Mouse (Mus musculus) inflammation-experienced regulatory T-cells, adult 6 months (primary cell): ENCODE results near the gene Ankrd34a. TPM values are rescaled to one million over a fixed set of nuclear protein-coding genes. Genes with fewer than 3 reads are reported as not detected.
"Not testable (repeated sequence)": the region's sequence is repeated elsewhere in the genome, so short reads cannot be mapped to it uniquely, and the experiment has no call there.

Experiments
- ATAC-seq: one replicate; pipeline ENCODE4 v1.8.0; 2017
- polyA plus RNA-seq, 3 experiments: library from polyadenylated mRNA; unstranded; fragments of 100-300 nt; shearing (Covaris generic); gene quantifications; one replicate each; pipeline ENCODE4 v1.2.1; 2017

The Ankrd34a gene
- polyA plus RNA-seq, 3 experiments from 2014 or later = 0.17 TPM; not detected in 2

DNA sequence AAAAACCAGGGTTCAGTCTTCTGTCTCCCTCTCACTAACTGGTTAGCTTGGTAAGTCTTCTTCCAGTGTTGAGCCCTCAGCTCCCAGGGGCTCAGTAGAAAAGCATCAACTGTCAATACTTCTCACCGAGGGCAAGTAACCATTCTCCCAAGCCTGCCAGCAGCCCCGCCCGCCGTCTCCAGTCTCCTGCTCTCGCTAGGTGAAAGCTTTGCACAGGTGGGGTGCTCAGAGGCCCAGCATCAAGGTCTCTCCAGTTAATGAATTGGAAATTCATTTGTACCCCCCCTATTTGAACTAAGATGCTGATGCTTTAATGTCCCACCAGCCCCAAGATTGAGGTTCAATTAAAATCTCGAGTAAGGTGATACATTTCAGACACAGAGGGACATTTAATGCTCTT lies 15.3 kb upstream of the Ankrd34a start:
- ATAC-seq = no peak

DNA sequence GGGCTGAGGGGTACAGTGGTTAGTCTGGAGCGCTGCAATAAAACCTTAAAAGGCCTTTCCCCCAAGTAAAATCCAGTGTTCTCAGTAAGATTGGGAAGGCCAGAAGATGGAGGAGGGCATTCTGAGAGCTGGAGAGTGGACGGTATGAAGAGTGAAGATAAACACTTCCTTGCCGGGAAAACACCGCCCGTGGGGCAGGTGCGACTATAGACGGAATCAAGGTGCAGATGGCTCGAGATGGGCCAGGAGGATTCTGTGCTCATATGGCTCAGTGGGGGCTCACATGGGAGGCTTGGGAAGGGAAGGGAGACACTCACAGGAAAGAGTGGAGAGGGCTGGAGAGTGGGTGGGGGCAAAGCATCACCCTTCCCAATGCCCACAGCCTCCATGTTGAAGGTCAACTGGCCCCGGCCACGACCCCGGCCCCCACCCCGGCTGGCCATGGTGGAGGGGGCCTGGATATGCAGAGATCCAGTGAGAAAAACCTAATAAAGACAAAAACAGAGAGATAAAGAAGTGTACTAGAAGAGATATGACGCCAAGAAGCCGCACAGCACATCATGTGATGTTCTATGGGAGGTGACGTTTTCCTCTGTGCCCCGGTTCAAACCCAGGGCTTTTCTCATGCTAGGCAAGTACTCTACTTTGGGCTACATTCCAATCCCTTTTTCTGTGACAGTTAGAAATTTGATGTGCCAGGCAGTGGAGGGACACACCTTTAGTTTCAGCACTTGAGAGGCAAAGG lies 14.5 kb upstream of the Ankrd34a start:
- ATAC-seq = no peak

GRCm38 (mm10) chr3:96583386-96583785 lies 13.1 kb upstream of the Ankrd34a start:
- ATAC-seq = no peak

- no peak for ATAC-seq
Observed at GRCm38 (mm10) chr3:96590657-96591056, 5.8 kb upstream of the Ankrd34a start.

- ATAC-seq = no peak
Observed at GRCm38 (mm10) chr3:96593374-96593773, 3.1 kb upstream of the Ankrd34a start.

- peak; percentile 91 for ATAC-seq
Observed at GRCm38 (mm10) chr3:96593790-96594560, 2.5 kb upstream of the Ankrd34a start, which contains the start of gene Polr3gl. Gene Polr3gl (minus strand): TSS chr3:96594181.

GRCm38 (mm10) chr3:96594851-96595250 lies 1.6 kb upstream of the Ankrd34a start:
- ATAC-seq = no peak

- ATAC-seq = no peak
Observed at GRCm38 (mm10) chr3:96595661-96596060, 775 bp upstream of the Ankrd34a start.

DNA sequence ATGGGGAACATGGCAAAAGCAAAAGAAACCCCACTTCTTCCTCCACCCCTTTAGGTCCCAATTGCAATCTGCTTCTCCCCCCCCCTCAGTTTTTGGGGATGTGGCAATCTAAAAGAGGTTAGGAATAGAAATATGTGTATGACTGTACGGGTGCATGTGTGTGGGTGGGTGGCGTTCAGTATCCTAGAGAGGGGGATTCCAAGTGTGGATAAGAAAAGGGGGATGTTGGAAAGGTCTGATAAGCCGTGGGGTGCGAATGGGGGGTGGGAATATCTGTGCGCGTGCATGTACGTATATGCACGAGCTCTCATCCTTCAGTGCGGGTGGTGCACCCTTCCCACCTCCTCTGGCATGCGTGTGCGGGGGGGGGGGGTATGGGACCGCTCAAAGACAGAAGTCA lies 419 bp downstream of the Ankrd34a start:
- no peak for ATAC-seq

DNA sequence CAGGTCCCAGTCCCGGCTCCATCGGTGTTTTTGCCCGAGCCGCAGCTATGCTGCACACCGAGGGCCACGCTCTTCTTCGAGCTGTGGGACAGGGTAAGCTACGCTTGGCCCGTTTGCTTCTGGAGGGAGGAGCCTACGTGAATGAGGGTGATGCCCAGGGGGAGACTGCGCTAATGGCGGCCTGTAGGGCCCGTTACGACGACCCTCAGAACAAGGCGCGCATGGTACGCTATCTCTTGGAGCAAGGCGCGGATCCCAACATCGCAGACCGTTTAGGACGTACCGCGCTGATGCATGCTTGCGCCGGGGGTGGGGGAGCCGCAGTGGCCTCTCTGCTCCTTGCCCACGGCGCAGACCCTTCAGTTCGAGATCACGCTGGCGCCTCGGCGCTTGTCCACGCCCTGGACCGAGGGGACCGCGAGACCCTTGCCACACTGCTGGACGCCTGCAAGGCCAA lies 1.0 kb downstream of the Ankrd34a start:
- no peak for ATAC-seq

GRCm38 (mm10) chr3:96598156-96599068 lies 2.0 kb downstream of the Ankrd34a start:
- ATAC-seq = no peak

- ATAC-seq = no peak
Observed at GRCm38 (mm10) chr3:96599069-96599393, 2.6 kb downstream of the Ankrd34a start.

DNA sequence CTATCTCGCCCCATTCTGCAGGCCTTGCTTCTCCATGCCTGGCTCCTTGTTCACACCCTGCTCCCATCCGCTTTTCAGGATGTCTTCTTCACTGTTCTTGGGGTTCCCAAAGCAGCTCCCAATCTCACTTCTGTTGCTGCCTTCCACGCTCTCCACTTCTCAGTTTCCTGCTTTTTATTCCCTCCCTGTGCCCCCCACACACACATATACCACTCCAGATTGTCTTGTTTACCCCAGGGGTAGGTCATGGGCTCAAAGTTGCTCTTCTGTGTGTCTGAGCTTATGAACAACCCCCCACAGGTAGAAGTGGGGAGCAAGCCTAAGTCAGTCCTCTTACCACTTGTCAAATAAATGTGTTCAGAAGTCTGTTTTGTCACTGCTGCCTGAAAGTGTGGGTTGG lies 3.0 kb downstream of the Ankrd34a start:
- ATAC-seq = no peak

DNA sequence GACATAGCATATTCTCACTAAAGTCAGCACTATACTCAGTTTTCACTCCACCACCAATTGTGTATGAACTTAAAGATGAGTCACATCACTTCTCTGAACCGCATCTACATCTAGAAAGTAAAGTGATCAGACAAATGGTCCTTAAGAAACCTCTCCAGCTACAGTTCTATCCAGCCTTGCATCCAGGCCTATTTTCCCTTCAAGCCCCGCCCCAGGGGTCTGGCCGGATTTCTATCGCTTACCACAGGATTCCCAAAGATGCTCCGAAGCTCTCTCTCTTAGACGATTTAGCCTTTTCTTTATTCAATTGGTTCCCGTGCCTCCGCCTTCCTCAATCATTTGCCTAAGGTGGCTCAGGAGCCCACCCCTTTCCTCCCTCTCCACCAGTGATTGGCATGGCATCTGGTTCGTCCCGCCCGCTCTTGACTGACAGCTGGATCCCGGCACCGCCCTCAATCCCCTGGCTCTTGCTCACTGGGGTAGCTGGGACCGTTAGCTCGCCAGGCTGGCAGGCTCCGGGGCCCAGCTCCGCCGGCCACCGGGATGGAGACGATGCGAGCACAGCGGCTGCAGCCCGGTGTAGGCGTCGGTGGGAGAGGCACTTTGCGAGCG lies 4.3 kb downstream of the Ankrd34a start, which contains the start of gene Lix1l:
Gene Lix1l (plus strand): TSS at position 511 of the 612 bp plus-strand sequence.
- ATAC-seq = peak; percentile 92

DNA sequence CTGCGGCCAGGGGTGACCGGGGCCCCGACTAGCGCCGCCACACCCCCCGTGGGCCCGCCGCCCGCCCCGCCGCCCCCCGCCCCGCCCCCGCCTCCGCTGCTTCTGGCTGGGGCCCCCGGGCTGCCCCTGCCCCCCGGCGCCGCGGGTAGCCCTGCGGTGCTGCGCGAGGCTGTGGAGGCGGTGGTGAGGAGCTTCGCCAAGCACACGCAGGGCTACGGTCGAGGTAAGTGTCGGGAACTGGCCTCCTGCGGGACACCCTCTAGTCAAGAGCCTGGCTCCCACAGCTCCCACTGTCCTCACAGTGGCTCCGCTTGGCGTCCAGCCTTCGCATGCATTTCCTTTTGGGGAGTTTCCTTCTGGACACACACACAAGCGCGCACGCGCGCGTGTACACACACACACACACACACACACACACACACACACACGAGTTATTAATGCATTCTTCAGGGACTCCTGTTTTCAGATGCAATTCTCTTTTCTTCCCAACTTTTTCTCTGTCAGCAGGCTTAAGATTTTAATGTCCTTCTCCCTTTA lies 4.9 kb downstream of the Ankrd34a start:
- ATAC-seq = peak; percentile 5

DNA sequence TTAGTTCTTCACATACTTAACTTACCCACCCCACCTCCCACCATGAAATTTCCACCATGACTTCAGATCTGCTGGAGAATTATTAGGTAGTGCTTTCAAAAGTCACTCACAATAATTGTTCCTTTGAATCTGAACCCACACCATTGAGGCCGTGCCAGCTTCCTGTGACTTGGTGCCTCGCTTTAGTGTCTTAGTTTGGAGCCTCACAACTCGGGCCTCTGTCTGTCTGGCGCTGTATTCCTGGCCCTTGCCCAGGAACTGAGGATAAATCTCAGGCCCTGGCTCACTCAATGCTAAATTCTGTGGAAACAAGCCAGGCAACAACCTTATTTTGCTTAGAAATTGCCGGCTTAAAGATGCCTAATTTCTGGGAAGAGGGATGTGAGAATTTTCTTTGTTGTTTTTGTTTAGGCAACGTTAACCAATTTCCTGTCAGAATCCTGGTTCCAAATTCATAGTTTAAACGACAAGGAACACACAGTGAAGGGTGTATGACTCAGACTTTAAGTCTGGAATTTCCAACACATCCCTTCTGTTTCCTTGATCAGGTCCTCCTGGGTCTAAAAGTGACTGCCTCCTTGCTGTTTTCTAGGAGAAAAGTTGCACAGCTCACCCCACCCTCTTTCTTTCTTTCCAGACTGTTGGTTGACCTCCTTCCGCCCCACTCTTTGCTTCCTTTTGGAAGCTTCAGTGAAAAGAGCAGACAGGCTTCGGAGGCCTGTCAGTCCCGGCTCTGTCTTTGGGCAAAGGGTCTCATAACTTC lies 5.7 kb downstream of the Ankrd34a start:
- ATAC-seq = no peak

GRCm38 (mm10) chr3:96602704-96603084 lies 6.3 kb downstream of the Ankrd34a start:
- ATAC-seq = no peak

DNA sequence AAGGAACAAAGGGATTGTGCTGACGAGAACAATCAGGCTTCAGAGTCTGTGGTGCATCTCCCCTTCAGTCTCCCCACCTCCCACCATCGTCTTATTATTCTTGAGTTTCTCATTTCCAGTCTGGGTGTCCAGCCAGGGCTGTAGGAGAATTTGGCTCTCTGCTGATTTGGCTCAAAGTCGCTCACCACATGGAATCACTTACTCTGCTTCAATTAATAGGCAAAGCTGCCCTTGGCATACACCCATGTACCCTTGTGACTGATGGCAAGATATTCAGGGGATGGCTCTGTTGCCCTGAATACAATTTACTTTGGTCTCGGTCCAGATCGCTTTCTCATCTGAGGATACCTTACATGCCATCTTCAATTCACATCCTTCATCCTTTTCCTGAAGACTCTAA lies 6.9 kb downstream of the Ankrd34a start:
- ATAC-seq = no peak

- not testable (repeated sequence) for ATAC-seq
Observed at GRCm38 (mm10) chr3:96606007-96606406, 9.6 kb downstream of the Ankrd34a start.

GRCm38 (mm10) chr3:96606618-96607017 lies 10.2 kb downstream of the Ankrd34a start:
- ATAC-seq = no peak

- ATAC-seq = no peak
Observed at GRCm38 (mm10) chr3:96617941-96618340, 21.5 kb downstream of the Ankrd34a start.
